8 mouse cellular contexts compared by ENCODE assay signal in genomic region chr7:48908521-48909341, GRCm38 (mm10). TPM values are rescaled to one million over a fixed set of nuclear protein-coding genes. Genes with fewer than 3 reads are reported as not detected.
DNase-seq lines count a peak whose midpoint lies in the region; ATAC-seq and TF ChIP-seq lines count a peak whose summit lies in the region.

Nav2 (plus strand) TSS chr7:48908716.

- no peak within 1 kb of the TSS for H3K4me3 ChIP-seq in left cerebral cortex, adult 2 months
- no peak within 1 kb of the TSS for H3K4me3 ChIP-seq in brown adipose tissue, adult 24 weeks (ENCODE audit: insufficient read depth, low read depth, low read length)
- H3K4me3 ChIP-seq in heart, embryonic 15.5 days: no peak within 1 kb of the TSS

- H3K4me1 ChIP-seq in brown adipose tissue, adult 24 weeks (ENCODE audit: control insufficient read depth, insufficient read depth, insufficient read length, low read length): no peaks in the 10 kb centered on the region
- peaks cover 12% of the 10 kb centered on the region for H3K4me1 ChIP-seq in heart, embryonic 15.5 days (replicated peaks)

- H3K9ac ChIP-seq in heart, embryonic 15.5 days: no peak within 1 kb of the TSS

- ATAC-seq in heart, embryonic 15.5 days (replicated peaks; ENCODE audit: insufficient number of reproducible peaks, insufficient read depth, low FRiP score, low read depth): no peak

- no peak for DNase-seq in left cerebral cortex, adult 2 months (ENCODE audit: extremely low spot score in 1 of 2, low spot score in 2 of 2)
- no peak for DNase-seq in left cerebral cortex, adult 9 months (ENCODE audit: low spot score in 2 of 2)
- DNase-seq in left cerebral cortex, postnatal 36 days (ENCODE audit: low spot score in 2 of 2): no peak
- peak; percentile 43 to 57 for DNase-seq in natural killer cell, adult 2 months (ENCODE audit: low spot score in 2 of 2)
- no peak for DNase-seq in urinary bladder, postnatal 10 days (ENCODE audit: low spot score)
- DNase-seq in embryo, embryonic 11 days: no peak

- H3K27ac ChIP-seq in left cerebral cortex, adult 2 months: no peak within 1 kb of the TSS
- no peak within 1 kb of the TSS for H3K27ac ChIP-seq in brown adipose tissue, adult 24 weeks (replicated peaks; ENCODE audit: low read depth, low read length)
- H3K27ac ChIP-seq in heart, embryonic 15.5 days: peak within 1 kb of the TSS; percentile 3; the same call in 1 of the 2 replicates

- 50% methylated on average over 8 of the region's 8 CpGs for whole genome bisulfite sequencing in heart, embryonic 15.5 days

- H3K36me3 ChIP-seq in heart, embryonic 15.5 days: no peaks in the 10 kb centered on the region

- no peak within 1 kb of the TSS for H3K4me2 ChIP-seq in heart, embryonic 15.5 days

- H3K9me3 ChIP-seq in heart, embryonic 15.5 days (replicated peaks): no peaks in the 10 kb centered on the region

- intact Hi-C loops in left cerebral cortex, adult 2 months (cut with DNase I): no loop called here
- intact Hi-C loops in left cerebral cortex, postnatal 36 days (cut with DNase I): no loop called here

- TF ChIP-seq CTCF in left cerebral cortex, adult 2 months (IDR thresholded peaks at IDR 0.05): no peak

- H3K27me3 ChIP-seq in heart, embryonic 15.5 days: no peaks in the 10 kb centered on the region

RNA-seq across cellular contexts. Expression of gene Nav2, which starts in this region (rescaled TPM):
- 100 to 1,000 TPM; 102 to 119 TPM for total RNA-seq in left cerebral cortex, adult 2 months (2021)
- 10.1 and 14.2 TPM in 2 replicates for polyA plus RNA-seq in brown adipose tissue, adult 24 weeks (2012; ENCODE audit: insufficient read depth, insufficient read length, missing spikeins)
- 30.7 and 40.0 TPM in 2 replicates for polyA plus RNA-seq in heart, embryonic 15.5 days (2015; fragmentation: Nextera tagmentation; extraction: Ambion mirVana)
- 100 to 1,000 TPM in 1 of 2 experiments, 10 to 100 TPM in 1; 62.0 to 120 TPM for total RNA-seq in left cerebral cortex, postnatal 36 days (2021)

Comparison
In these comparisons a context has a peak if more than half of its experiments do, and no peak if none do; other contexts are left out.
1. DNase-seq: peak in natural killer cell, adult 2 months (2 of 2); none in left cerebral cortex, adult 2 months (0 of 2), left cerebral cortex, adult 9 months (0 of 2), left cerebral cortex, postnatal 36 days (0 of 2), urinary bladder, postnatal 10 days (single experiment) and embryo, embryonic 11 days (single experiment).